Mouse (Mus musculus): ENCODE data around the gene Gm43518.

DNA sequence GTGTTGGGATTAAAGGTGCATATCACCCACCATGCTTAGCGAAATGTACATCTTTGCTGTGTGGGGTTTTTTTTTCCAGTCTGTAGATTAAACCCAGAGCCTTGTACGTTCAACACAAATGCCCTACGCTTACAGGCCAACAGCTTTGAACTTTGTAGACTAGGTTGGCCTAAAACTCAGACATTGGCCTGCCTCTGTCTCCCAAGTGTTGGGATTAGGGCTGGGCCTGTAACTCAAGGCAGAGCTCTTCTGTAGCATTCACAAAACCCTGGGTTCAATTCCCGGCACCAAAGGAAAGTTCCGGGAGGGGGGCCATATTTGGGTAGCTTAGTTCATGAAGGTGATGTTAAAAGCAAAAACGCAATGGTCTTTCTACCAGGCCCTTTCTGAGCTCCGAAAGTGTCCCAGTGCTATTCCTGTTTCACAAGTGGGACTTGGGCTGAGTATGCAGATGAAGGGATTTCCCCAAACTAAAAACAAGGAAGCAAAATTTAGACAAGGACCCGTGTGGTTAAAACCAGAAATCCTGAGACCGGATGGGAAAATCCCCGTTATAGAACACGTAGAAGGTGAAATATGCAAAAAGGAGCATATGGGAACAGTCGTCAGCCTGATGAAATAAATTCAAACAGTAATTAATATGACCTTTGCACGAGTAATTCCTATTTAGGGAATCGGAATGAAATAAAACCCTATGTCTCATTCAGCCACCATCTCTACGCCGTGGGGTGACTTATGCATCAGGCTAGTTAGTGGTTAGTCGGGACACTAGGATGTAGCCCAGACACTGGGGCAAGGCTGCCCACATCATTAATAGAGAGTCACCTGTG, 20.9 kb upstream of the Gm43518 start:
- no peak for TF ChIP-seq GATA1 (IDR thresholded peaks at IDR 0.05; ENCODE audit: low read length)
- no peak for TF ChIP-seq TAL1 (IDR thresholded peaks at IDR 0.05; ENCODE audit: low read length)
